Mouse (Mus musculus): ENCODE results near the gene Ube2c. TPM values are rescaled to one million over a fixed set of nuclear protein-coding genes. Genes with fewer than 3 reads are reported as not detected.

Gene Ube2c
- polyA plus RNA-seq, 1 experiment from 2014 or later = 455 TPM

Other genes starting within 250 kb of the Ube2c start
- gene Wfdc2, start 207.5 kb upstream of the Ube2c start, polyA plus RNA-seq (2016; fragmentation: Nextera tagmentation; extraction: Ambion mirVana) = 15.3 and 16.4 TPM in 2 replicates
- gene Spint3, start 196.4 kb upstream of the Ube2c start, polyA plus RNA-seq (2016; fragmentation: Nextera tagmentation; extraction: Ambion mirVana) = not detected in 2 replicates
- gene Wfdc6a, start 184.5 kb upstream of the Ube2c start, polyA plus RNA-seq (2016; fragmentation: Nextera tagmentation; extraction: Ambion mirVana) = not detected in 2 replicates
- gene Eppin, start 176.3 kb upstream of the Ube2c start, polyA plus RNA-seq (2016; fragmentation: Nextera tagmentation; extraction: Ambion mirVana) = not detected in 2 replicates
- gene Wfdc6b, start 156.4 kb upstream of the Ube2c start, polyA plus RNA-seq (2016; fragmentation: Nextera tagmentation; extraction: Ambion mirVana) = not detected in 2 replicates
- gene Wfdc8, start 156.3 kb upstream of the Ube2c start, polyA plus RNA-seq (2016; fragmentation: Nextera tagmentation; extraction: Ambion mirVana) = not detected in 2 replicates
- gene Wfdc16, start 131.1 kb upstream of the Ube2c start, polyA plus RNA-seq (2016; fragmentation: Nextera tagmentation; extraction: Ambion mirVana) = not detected in 2 replicates
- not detected in 2 replicates for gene Wfdc10, start 113.9 kb upstream of the Ube2c start, polyA plus RNA-seq (2016; fragmentation: Nextera tagmentation; extraction: Ambion mirVana)
- not detected in 2 replicates for gene Wfdc9, start 113.3 kb upstream of the Ube2c start, polyA plus RNA-seq (2016; fragmentation: Nextera tagmentation; extraction: Ambion mirVana)
- not detected in 2 replicates for gene Wfdc11, start 95.8 kb upstream of the Ube2c start, polyA plus RNA-seq (2016; fragmentation: Nextera tagmentation; extraction: Ambion mirVana)
- gene Wfdc13, start 84.8 kb upstream of the Ube2c start, polyA plus RNA-seq (2016; fragmentation: Nextera tagmentation; extraction: Ambion mirVana) = not detected in 2 replicates
- gene Spint4, start 71.4 kb upstream of the Ube2c start, polyA plus RNA-seq (2016; fragmentation: Nextera tagmentation; extraction: Ambion mirVana) = not detected in 2 replicates
- gene Spint5, start 54.6 kb upstream of the Ube2c start, polyA plus RNA-seq (2016; fragmentation: Nextera tagmentation; extraction: Ambion mirVana) = not detected in 2 replicates
- 0.93 and 1.1 TPM in 2 replicates for gene Wfdc3, start 24.0 kb upstream of the Ube2c start, polyA plus RNA-seq (2016; fragmentation: Nextera tagmentation; extraction: Ambion mirVana)
- 87.6 and 90.0 TPM in 2 replicates for gene Dnttip1, start 23.9 kb upstream of the Ube2c start, polyA plus RNA-seq (2016; fragmentation: Nextera tagmentation; extraction: Ambion mirVana)
- gene Tnnc2, start 10.1 kb downstream of the Ube2c start, polyA plus RNA-seq (2016; fragmentation: Nextera tagmentation; extraction: Ambion mirVana) = 0.52 and 0.77 TPM in 2 replicates
- gene Snx21, start 15.9 kb downstream of the Ube2c start, polyA plus RNA-seq (2016; fragmentation: Nextera tagmentation; extraction: Ambion mirVana) = 14.4 and 18.3 TPM in 2 replicates
- gene Acot8, start 35.0 kb downstream of the Ube2c start, polyA plus RNA-seq (2016; fragmentation: Nextera tagmentation; extraction: Ambion mirVana) = 13.4 and 16.5 TPM in 2 replicates
- 10.8 and 12.1 TPM in 2 replicates for gene Zswim3, start 35.2 kb downstream of the Ube2c start, polyA plus RNA-seq (2016; fragmentation: Nextera tagmentation; extraction: Ambion mirVana)
- gene Zswim1, start 52.8 kb downstream of the Ube2c start, polyA plus RNA-seq (2016; fragmentation: Nextera tagmentation; extraction: Ambion mirVana) = 23.8 and 25.0 TPM in 2 replicates
- 0.24 TPM in 1 of 2 replicates, not detected in the other for gene Spata25, start 58.6 kb downstream of the Ube2c start, polyA plus RNA-seq (2016; fragmentation: Nextera tagmentation; extraction: Ambion mirVana)
- gene Ctsa, start 63.0 kb downstream of the Ube2c start, polyA plus RNA-seq (2016; fragmentation: Nextera tagmentation; extraction: Ambion mirVana) = 98.8 and 101 TPM in 2 replicates
- gene Neurl2, start 63.6 kb downstream of the Ube2c start, polyA plus RNA-seq (2016; fragmentation: Nextera tagmentation; extraction: Ambion mirVana) = 4.4 and 5.2 TPM in 2 replicates
- gene Pltp, start 87.8 kb downstream of the Ube2c start, polyA plus RNA-seq (2016; fragmentation: Nextera tagmentation; extraction: Ambion mirVana) = 90.2 and 113 TPM in 2 replicates
- 87.0 and 96.9 TPM in 2 replicates for gene Pcif1, start 109.4 kb downstream of the Ube2c start, polyA plus RNA-seq (2016; fragmentation: Nextera tagmentation; extraction: Ambion mirVana)
- 17.5 and 17.7 TPM in 2 replicates for gene Zfp335, start 141.9 kb downstream of the Ube2c start, polyA plus RNA-seq (2016; fragmentation: Nextera tagmentation; extraction: Ambion mirVana)
- 6.2 and 7.5 TPM in 2 replicates for gene Mmp9, start 170.9 kb downstream of the Ube2c start, polyA plus RNA-seq (2016; fragmentation: Nextera tagmentation; extraction: Ambion mirVana)
- gene Slc12a5, start 190.9 kb downstream of the Ube2c start, polyA plus RNA-seq (2016; fragmentation: Nextera tagmentation; extraction: Ambion mirVana) = 8.1 and 9.9 TPM in 2 replicates

All from midbrain, embryonic 12.5 days (tissue).